Mouse (Mus musculus) heart, adult 2 months (tissue): ENCODE data around the gene Tnfrsf21.

Source experiments
- CTCF ChIP-seq: fragments of 200-600 bp; IDR thresholded peaks from 2 replicates; pipeline ENCODE4 v1.8.1; 2022; ENCODE audit warnings: antibody characterized with exemption, mild to moderate bottlenecking, moderate library complexity
- EP300 ChIP-seq: fragments of 200-500 bp; IDR thresholded peaks from 2 replicates; pipeline ENCODE4 v1.6.1; 2011; ENCODE audit warnings: low read depth, low read length, control low read depth; ENCODE audit not compliant: insufficient read depth
- POLR2A ChIP-seq: fragments of 200-500 bp; IDR thresholded peaks from 2 replicates; pipeline ENCODE4 v1.6.1; 2011; ENCODE audit warnings: mild to moderate bottlenecking, low read depth, low read length, control low read depth; ENCODE audit not compliant: insufficient read depth

GRCm38 (mm10) chr17:43114926-43115325 is 98.6 kb downstream of the Tnfrsf21 start:
- TF ChIP-seq POLR2A (no peak), CTCF (no peak), EP300 (no peak)
